In genomic region chr12:100937441-100938360, GRCm38 (mm10) we compare ENCODE assay signal across 10 mouse cellular contexts. TPM values are rescaled to one million over a fixed set of nuclear protein-coding genes. Genes with fewer than 3 reads are reported as not detected.
DNase-seq lines count a peak whose midpoint lies in the region; ATAC-seq and TF ChIP-seq lines count a peak whose summit lies in the region.
"Had no signal": no experiment of that assay in that cellular context is flagged by ENCODE, and none has a peak within 500 bp of the region (broad histone marks: within the 10 kb centered on the region; RNA-seq: fewer than 3 reads in every experiment).

No protein-coding gene starts in this region.

- no peak for TF ChIP-seq CTCF in lung, postnatal 0 days (IDR thresholded peaks at IDR 0.05)

- H3K27me3 ChIP-seq in embryonic facial prominence, embryonic 11.5 days (ENCODE audit: control insufficient read depth, insufficient read depth, low read length): no peaks in the 10 kb centered on the region
- H3K27me3 ChIP-seq in lung, postnatal 0 days (replicated peaks; ENCODE audit: insufficient read depth, low read length): no peaks in the 10 kb centered on the region
- H3K27me3 ChIP-seq: CH12.LX had no signal

- H3K27ac ChIP-seq in embryonic facial prominence, embryonic 11.5 days (replicated peaks; ENCODE audit: low read depth, low read length): no peak overlapping the region
- H3K27ac ChIP-seq in lung, postnatal 0 days (ENCODE audit: low read length): peak overlapping the region; percentile 32; the same call in 1 of the 2 replicates

- no peaks in the 10 kb centered on the region; the same call in 1 of the 2 replicates for H3K36me3 ChIP-seq in embryonic facial prominence, embryonic 11.5 days (replicated peaks; ENCODE audit: control insufficient read depth, insufficient read depth, low read depth, low read length)
- no peaks in the 10 kb centered on the region; the same call in 1 of the 2 replicates for H3K36me3 ChIP-seq in lung, postnatal 0 days (ENCODE audit: insufficient read depth, low read length)

- H3K4me2 ChIP-seq in embryonic facial prominence, embryonic 11.5 days (ENCODE audit: low read depth, low read length): no peak overlapping the region
- no peak overlapping the region for H3K4me2 ChIP-seq in lung, postnatal 0 days (replicated peaks; ENCODE audit: low read depth, low read length)

- H3K4me1 ChIP-seq in embryonic facial prominence, embryonic 11.5 days (ENCODE audit: control insufficient read depth, insufficient read depth, low read length): no peaks in the 10 kb centered on the region
- H3K4me1 ChIP-seq in lung, postnatal 0 days (ENCODE audit: insufficient read depth, low read depth, low read length): no peaks in the 10 kb centered on the region

- WGBS in embryonic facial prominence, embryonic 11.5 days: 82% methylated on average over 21 of the region's 21 CpGs
- 45% methylated on average over 19 of the region's 21 CpGs for WGBS in lung, postnatal 0 days

- no peak for TF ChIP-seq EP300 in lung, postnatal 0 days (IDR thresholded peaks at IDR 0.05)

- H3K9me3 ChIP-seq in embryonic facial prominence, embryonic 11.5 days (replicated peaks; ENCODE audit: control insufficient read depth, low read length): no peaks in the 10 kb centered on the region
- H3K9me3 ChIP-seq in lung, postnatal 0 days (ENCODE audit: low read length): no peaks in the 10 kb centered on the region

- intact Hi-C loops in gastrocnemius, postnatal 14 days (cut with DNase I; ENCODE audit: low total_unique reads): loop anchor here (5.0 kb wide), 1 partner anchor 95 kb away; no protein-coding TSS in a partner anchor

- peak; percentile 25 for DNase-seq in gastrocnemius, postnatal 14 days
- no peak for DNase-seq in gastrocnemius, postnatal 4 days (ENCODE audit: low spot score in 2 of 2)
- DNase-seq in embryonic facial prominence, embryonic 11.5 days (ENCODE audit: low spot score): no peak
- DNase-seq in lung, postnatal 0 days (ENCODE audit: low spot score): peak; percentile 32
- DNase-seq in frontal cortex, postnatal 36 days (ENCODE audit: low spot score in 2 of 2): no peak
- DNase-seq in layer of hippocampus, adult 18-20 months (ENCODE audit: low spot score in 2 of 2): no peak
- no peak for DNase-seq in right cerebral cortex, postnatal 36 days (ENCODE audit: low spot score in 2 of 2)
- DNase-seq: cerebellum, adult 9-11 months had no signal

- H3K9ac ChIP-seq in embryonic facial prominence, embryonic 11.5 days (replicated peaks; ENCODE audit: low read length): no peak overlapping the region
- no peak overlapping the region for H3K9ac ChIP-seq in lung, postnatal 0 days (replicated peaks; ENCODE audit: low read depth)

- 0 out of 2 replicates have a peak, but pooled peaks have one; percentile 5 for ATAC-seq in embryonic facial prominence, embryonic 11.5 days (replicated peaks; ENCODE audit: insufficient number of reproducible peaks, low FRiP score, low TSS enrichment, low read depth)
- ATAC-seq in hematopoietic stem cell, adult 5-6 weeks (replicated peaks in 1 of 2; ENCODE audit: insufficient read depth in 1 of 2, low FRiP score in 2 of 2, low TSS enrichment in 1 of 2, low read depth in 1 of 2, poor library complexity in 2 of 2, severe bottlenecking in 2 of 2): peak; percentile 39; a peak in 3 of 4 replicates
- ATAC-seq in lung, postnatal 0 days: peak; percentile 60

- no peak overlapping the region for H3K4me3 ChIP-seq in embryonic facial prominence, embryonic 11.5 days (ENCODE audit: low read depth, low read length)
- no peak overlapping the region for H3K4me3 ChIP-seq in lung, postnatal 0 days (ENCODE audit: low read depth, low read length)

RNA-seq across cellular contexts. Expression of gene Gpr68, which starts 29.7 kb away (rescaled TPM):
- total RNA-seq in gastrocnemius, postnatal 14 days (2021): under 1 TPM in 1 of 2 experiments, not detected in 1; 0.18 TPM
- under 1 TPM; 0.23 to 0.49 TPM for total RNA-seq in gastrocnemius, postnatal 4 days (2021)
- polyA plus RNA-seq in embryonic facial prominence, embryonic 11.5 days (2014; fragmentation: Nextera tagmentation; extraction: Ambion mirVana): 0.07 and 0.08 TPM in 2 replicates
- 0.30 and 0.56 TPM in 2 replicates for total RNA-seq in hematopoietic stem cell, adult 5-6 weeks (2017)
- 0.15 and 0.21 TPM in 2 replicates for polyA plus RNA-seq in lung, postnatal 0 days (2015; fragmentation: Nextera tagmentation; extraction: Ambion mirVana)
- 10 to 100 TPM; 18.7 to 21.5 TPM for total RNA-seq in layer of hippocampus, adult 18-20 months (2021)

Comparison
In these comparisons a context has a peak if more than half of its experiments do, and no peak if none do; other contexts are left out.
1. DNase-seq: peak in gastrocnemius, postnatal 14 days (single experiment) and lung, postnatal 0 days (single experiment); none in gastrocnemius, postnatal 4 days (0 of 2), embryonic facial prominence, embryonic 11.5 days (single experiment), frontal cortex, postnatal 36 days (0 of 2), layer of hippocampus, adult 18-20 months (0 of 2) and right cerebral cortex, postnatal 36 days (0 of 2).
2. ATAC-seq: peak in every context shown above with its lines; median percentile 60 in lung, postnatal 0 days; 39 in hematopoietic stem cell, adult 5-6 weeks; 5 in embryonic facial prominence, embryonic 11.5 days.
3. RNA of gene Gpr68, which starts 29.7 kb away (total RNA-seq): 18.7 to 21.5 TPM in layer of hippocampus, adult 18-20 months; 0.23 to 0.49 TPM in gastrocnemius, postnatal 4 days, 0.30 to 0.56 TPM in hematopoietic stem cell, adult 5-6 weeks and 0.18 TPM in gastrocnemius, postnatal 14 days; every median in the first group is over 10 times any median in the second.